Mouse (Mus musculus): ENCODE measurements around the gene Pld6. TPM values are rescaled to one million over a fixed set of nuclear protein-coding genes. Genes with fewer than 3 reads are reported as not detected.
"Not testable (repeated sequence)": the region's sequence is repeated elsewhere in the genome, so short reads cannot be mapped to it uniquely, and the experiment has no call there.

Pld6 gene
- polyA plus RNA-seq, 1 experiment from 2014 or later, result 3.4 TPM

GRCm38 (mm10) chr11:59737250-59737649, 50.2 kb downstream of the Pld6 start:
- ATAC-seq (ENCODE audit: low read depth), result no peak
- Histone ChIP-seq H3K36me3 (peaks cover 86% of the 10 kb centered on the region), H3K4me2 (no peak overlapping the region), H3K9me3 (no peaks in the 10 kb centered on the region), H3K27me3 (no peaks in the 10 kb centered on the region), H3K4me1 (replicated peaks) (0 out of 2 replicates have a peak, but pooled peaks cover 7% of the 10 kb centered on the region), H3K9ac (no peak overlapping the region), H3K4me3 (no peak overlapping the region), H3K27ac (replicated peaks) (no peak overlapping the region)
- 99% methylated on average over 12 of the region's 12 CpGs for WGBS

GRCm38 (mm10) chr11:59735938-59736337, 51.5 kb downstream of the Pld6 start:
- not testable (repeated sequence) for H3K4me1 ChIP-seq (replicated peaks); H3K4me2 ChIP-seq; H3K9me3 ChIP-seq; H3K27ac ChIP-seq (replicated peaks); H3K27me3 ChIP-seq; H3K4me3 ChIP-seq; ATAC-seq (ENCODE audit: low read depth); H3K9ac ChIP-seq
- peaks cover 82% of the 10 kb centered on the region for H3K36me3 ChIP-seq
- WGBS, result 90% methylated on average over 4 of the region's 4 CpGs

- H3K9ac ChIP-seq, result no peak overlapping the region
- H3K4me1 ChIP-seq (replicated peaks), result 0 out of 2 replicates have a peak, but pooled peaks cover 7% of the 10 kb centered on the region
- ATAC-seq (ENCODE audit: low read depth), result no peak
- H3K9me3 ChIP-seq, result no peaks in the 10 kb centered on the region
- peaks cover 82% of the 10 kb centered on the region for H3K36me3 ChIP-seq
- no peak overlapping the region for H3K4me3 ChIP-seq
- WGBS, result 86% methylated on average over 1 of the region's 1 CpGs
- no peak overlapping the region for H3K4me2 ChIP-seq
- no peak overlapping the region for H3K27ac ChIP-seq (replicated peaks)
- no peaks in the 10 kb centered on the region for H3K27me3 ChIP-seq
Measured at GRCm38 (mm10) chr11:59734335-59734734, 53.1 kb downstream of the Pld6 start.

Other genes starting within 250 kb of the Pld6 start
- gene Nlrp3, start 246.1 kb downstream of the Pld6 start, polyA plus RNA-seq (2015; fragmentation: Nextera tagmentation; extraction: Ambion mirVana), result 0.04 TPM in 1 of 2 replicates, not detected in the other
- gene Olfr222, start 211.4 kb downstream of the Pld6 start, polyA plus RNA-seq (2015; fragmentation: Nextera tagmentation; extraction: Ambion mirVana), result not detected in 2 replicates
- gene Olfr223, start 194.4 kb downstream of the Pld6 start, polyA plus RNA-seq (2015; fragmentation: Nextera tagmentation; extraction: Ambion mirVana), result not detected in 2 replicates
- 58.2 and 73.5 TPM in 2 replicates for gene Mprip, start 126.3 kb downstream of the Pld6 start, polyA plus RNA-seq (2015; fragmentation: Nextera tagmentation; extraction: Ambion mirVana)
- 35.0 and 35.9 TPM in 2 replicates for gene Flcn, start 22.4 kb upstream of the Pld6 start, polyA plus RNA-seq (2015; fragmentation: Nextera tagmentation; extraction: Ambion mirVana)
- 63.8 and 70.7 TPM in 2 replicates for gene Nt5m, start 51.8 kb upstream of the Pld6 start, polyA plus RNA-seq (2015; fragmentation: Nextera tagmentation; extraction: Ambion mirVana)
- gene Cops3, start 52.2 kb upstream of the Pld6 start, polyA plus RNA-seq (2015; fragmentation: Nextera tagmentation; extraction: Ambion mirVana), result 219 and 243 TPM in 2 replicates
- gene Med9, start 160.6 kb upstream of the Pld6 start, polyA plus RNA-seq (2015; fragmentation: Nextera tagmentation; extraction: Ambion mirVana), result 36.2 TPM in 2 replicates
- 0.96 and 1.1 TPM in 2 replicates for gene Rasd1, start 177.3 kb upstream of the Pld6 start, polyA plus RNA-seq (2015; fragmentation: Nextera tagmentation; extraction: Ambion mirVana)

Measured in neural tube, embryonic 13.5 days (tissue).